ENCODE assay signal across 18 mouse cellular contexts in genomic region chr1:62429333-62430182, GRCm38 (mm10).
DNase-seq lines count a peak whose midpoint lies in the region; ATAC-seq and TF ChIP-seq lines count a peak whose summit lies in the region.
"Had no signal": no experiment of that assay in that cellular context is flagged by ENCODE, and none has a peak within 500 bp of the region (broad histone marks: within the 10 kb centered on the region; RNA-seq: fewer than 3 reads in every experiment).

No protein-coding gene starts in this region.

- intact Hi-C loops in gastrocnemius, adult 2 months (cut with DNase I), result no loop called here

- H3K4me3 ChIP-seq in intestine, embryonic 14.5 days (ENCODE audit: low read depth, low read length), result no peak overlapping the region
- no peak overlapping the region for H3K4me3 ChIP-seq in intestine, embryonic 15.5 days (replicated peaks)
- H3K4me3 ChIP-seq in forebrain, embryonic 13.5 days, result no peak overlapping the region
- peak overlapping the region; percentile 16; the same call in 1 of the 2 replicates for H3K4me3 ChIP-seq in midbrain, embryonic 10.5 days
- no peak overlapping the region for H3K4me3 ChIP-seq in gastrocnemius, adult 2 months
- H3K4me3 ChIP-seq: embryonic facial prominence, embryonic 12.5 days; hindbrain, embryonic 15.5 days; liver, embryonic 12.5 days had no signal

- no peak for TF ChIP-seq CTCF in gastrocnemius, adult 2 months (IDR thresholded peaks at IDR 0.05)

- H3K27me3 ChIP-seq in intestine, embryonic 14.5 days (replicated peaks; ENCODE audit: control insufficient read depth, insufficient read depth, low read length), result no peaks in the 10 kb centered on the region
- H3K27me3 ChIP-seq in intestine, embryonic 15.5 days (replicated peaks), result no peaks in the 10 kb centered on the region
- peaks cover 43% of the 10 kb centered on the region for H3K27me3 ChIP-seq in forebrain, embryonic 13.5 days
- peaks cover 25% of the 10 kb centered on the region for H3K27me3 ChIP-seq in midbrain, embryonic 10.5 days (ENCODE audit: low read depth, poor library complexity, severe bottlenecking)
- H3K27me3 ChIP-seq: embryonic facial prominence, embryonic 12.5 days; hindbrain, embryonic 15.5 days; liver, embryonic 12.5 days; Patski had no signal

- DNase-seq in intestine, embryonic 14.5 days (ENCODE audit: low spot score), result no peak
- DNase-seq in midbrain, embryonic 10.5 days (ENCODE audit: low spot score), result peak; percentile 18
- DNase-seq in retina, embryonic 14.5 days (ENCODE audit: low spot score), result peak; percentile 73
- no peak for DNase-seq in adrenal gland, postnatal 10 days
- no peak for DNase-seq in gastrocnemius, adult 2 months
- DNase-seq: cerebellum, postnatal 14 days; gastrocnemius, postnatal 10 days; lung, embryonic 14.5 days; thymus, postnatal 25 days had no signal

- 73% methylated on average over 17 of the region's 17 CpGs for WGBS in intestine, embryonic 14.5 days
- WGBS in intestine, embryonic 15.5 days, result 64% methylated on average over 17 of the region's 17 CpGs
- WGBS in forebrain, embryonic 13.5 days, result 7% methylated on average over 17 of the region's 17 CpGs
- whole genome bisulfite sequencing in midbrain, embryonic 10.5 days, result 50% methylated on average over 17 of the region's 17 CpGs

- ATAC-seq in intestine, embryonic 14.5 days (replicated peaks; ENCODE audit: low FRiP score, low TSS enrichment, low read depth), result no peak
- ATAC-seq in intestine, embryonic 15.5 days, result no peak
- peak; percentile 70; the same call in 1 of the 2 replicates for ATAC-seq in forebrain, embryonic 13.5 days
- ATAC-seq in frontal cortex, adult (ENCODE audit: low TSS enrichment), result no peak
- ATAC-seq: activated CD4-positive, CD25-positive, alpha-beta regulatory T cell, adult 4 months; liver, embryonic 12.5 days; Patski had no signal

- no peaks in the 10 kb centered on the region for H3K36me3 ChIP-seq in intestine, embryonic 14.5 days (ENCODE audit: control insufficient read depth, insufficient read depth, low read length)
- H3K36me3 ChIP-seq in intestine, embryonic 15.5 days, result no peaks in the 10 kb centered on the region
- H3K36me3 ChIP-seq in forebrain, embryonic 13.5 days (ENCODE audit: poor library complexity, severe bottlenecking), result no peaks in the 10 kb centered on the region
- H3K36me3 ChIP-seq in midbrain, embryonic 10.5 days, result no peaks in the 10 kb centered on the region
- H3K36me3 ChIP-seq: embryonic facial prominence, embryonic 12.5 days; hindbrain, embryonic 15.5 days; liver, embryonic 12.5 days had no signal

- no peak overlapping the region for H3K4me2 ChIP-seq in intestine, embryonic 14.5 days (ENCODE audit: low read length)
- H3K4me2 ChIP-seq in intestine, embryonic 15.5 days (replicated peaks), result no peak overlapping the region
- peak overlapping the region; percentile 48 for H3K4me2 ChIP-seq in forebrain, embryonic 13.5 days
- H3K4me2 ChIP-seq: embryonic facial prominence, embryonic 12.5 days; hindbrain, embryonic 15.5 days; liver, embryonic 12.5 days; lung, embryonic 14.5 days had no signal

- H3K9me3 ChIP-seq in intestine, embryonic 14.5 days (ENCODE audit: control insufficient read depth, low read length), result no peaks in the 10 kb centered on the region
- no peaks in the 10 kb centered on the region for H3K9me3 ChIP-seq in intestine, embryonic 15.5 days
- no peaks in the 10 kb centered on the region for H3K9me3 ChIP-seq in forebrain, embryonic 13.5 days (replicated peaks)
- H3K9me3 ChIP-seq in midbrain, embryonic 10.5 days (replicated peaks), result no peaks in the 10 kb centered on the region
- H3K9me3 ChIP-seq: embryonic facial prominence, embryonic 12.5 days; hindbrain, embryonic 15.5 days; liver, embryonic 12.5 days had no signal

- H3K9ac ChIP-seq in intestine, embryonic 14.5 days (ENCODE audit: low read length), result no peak overlapping the region
- no peak overlapping the region for H3K9ac ChIP-seq in intestine, embryonic 15.5 days
- H3K9ac ChIP-seq in forebrain, embryonic 13.5 days, result no peak overlapping the region
- H3K9ac ChIP-seq: embryonic facial prominence, embryonic 12.5 days; hindbrain, embryonic 15.5 days; liver, embryonic 12.5 days; lung, embryonic 14.5 days had no signal

- H3K4me1 ChIP-seq in intestine, embryonic 14.5 days (replicated peaks; ENCODE audit: control insufficient read depth, insufficient read depth, low read length), result peaks cover 4% of the 10 kb centered on the region; the same call in 1 of the 2 replicates
- peaks cover 4% of the 10 kb centered on the region; the same call in 1 of the 2 replicates for H3K4me1 ChIP-seq in intestine, embryonic 15.5 days (replicated peaks)
- H3K4me1 ChIP-seq in forebrain, embryonic 13.5 days, result peaks cover 23% of the 10 kb centered on the region
- peaks cover 28% of the 10 kb centered on the region for H3K4me1 ChIP-seq in midbrain, embryonic 10.5 days
- H3K4me1 ChIP-seq: liver, embryonic 12.5 days had no signal

- H3K27ac ChIP-seq in intestine, embryonic 14.5 days (ENCODE audit: low read depth), result 0 out of 2 replicates have a peak overlapping the region, but pooled peaks have one; percentile 23
- H3K27ac ChIP-seq in intestine, embryonic 15.5 days, result no peak overlapping the region
- H3K27ac ChIP-seq in forebrain, embryonic 13.5 days, result no peak overlapping the region
- peak overlapping the region; percentile 65 for H3K27ac ChIP-seq in midbrain, embryonic 10.5 days (replicated peaks)
- H3K27ac ChIP-seq in gastrocnemius, adult 2 months, result no peak overlapping the region
- H3K27ac ChIP-seq: embryonic facial prominence, embryonic 12.5 days; hindbrain, embryonic 15.5 days; liver, embryonic 12.5 days; macrophage had no signal

Comparison
In these comparisons a context has a peak if more than half of its experiments do, and no peak if none do; other contexts are left out.
1. H3K27ac ChIP-seq: peak in intestine, embryonic 14.5 days (single experiment) and midbrain, embryonic 10.5 days (single experiment); none in intestine, embryonic 15.5 days (single experiment), forebrain, embryonic 13.5 days (single experiment) and gastrocnemius, adult 2 months (single experiment).
2. DNase-seq: peak in midbrain, embryonic 10.5 days (single experiment) and retina, embryonic 14.5 days (single experiment); none in intestine, embryonic 14.5 days (single experiment), adrenal gland, postnatal 10 days (single experiment) and gastrocnemius, adult 2 months (single experiment).